Mouse (Mus musculus): ENCODE results near the gene Nav2.

Nav2 gene

DNA sequence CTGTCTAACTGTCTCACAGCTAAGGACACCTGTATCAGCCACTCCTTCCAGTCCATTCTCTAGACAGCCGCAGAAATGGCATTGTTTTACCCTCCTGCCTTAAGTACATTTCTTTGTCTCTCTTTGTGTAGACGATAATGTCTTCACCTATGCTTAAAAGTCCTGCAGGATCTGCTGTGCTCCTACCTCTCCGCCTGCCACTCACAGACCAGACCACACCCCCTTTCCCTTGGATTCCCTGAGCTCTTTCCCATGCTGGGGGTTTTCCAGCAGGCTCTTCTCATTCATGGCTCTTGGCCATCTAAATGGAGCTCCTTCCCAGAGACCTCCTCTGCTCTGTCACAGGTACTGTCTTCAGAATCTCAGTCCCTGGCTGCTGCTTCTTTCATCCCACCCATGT is 408.1 kb downstream of the Nav2 start:
- in situ Hi-C loops (cut with MseI, MboI), result no loop called here

- in situ Hi-C loops (cut with MseI, MboI), result no loop called here
These were observed 409.8 kb downstream of the Nav2 start for GRCm38 (mm10) chr7:49318183-49318897.

- in situ Hi-C loops (cut with MseI, MboI), result no loop called here
These were observed 410.4 kb downstream of the Nav2 start for GRCm38 (mm10) chr7:49318898-49319293.

DNA sequence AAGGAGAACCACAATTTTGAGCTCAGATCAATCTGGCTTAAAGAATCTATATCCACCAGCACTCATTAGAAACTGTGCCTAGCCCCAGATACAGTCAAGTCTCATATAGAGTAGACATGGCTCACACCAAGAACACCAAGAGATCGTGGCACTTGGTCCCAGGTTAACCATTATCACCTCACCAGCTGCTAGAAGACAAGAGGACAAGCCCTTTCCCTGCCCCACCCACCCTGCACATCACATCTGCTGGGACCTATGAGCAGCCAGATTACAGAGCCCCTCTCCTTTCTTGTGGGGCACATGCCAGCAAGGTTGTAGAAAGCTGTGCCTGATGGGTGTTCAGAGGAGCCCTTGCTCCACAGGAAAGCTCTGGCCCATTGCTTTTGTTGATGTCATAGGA is 411.5 kb downstream of the Nav2 start:
- in situ Hi-C loops (cut with MseI, MboI), result no loop called here

DNA sequence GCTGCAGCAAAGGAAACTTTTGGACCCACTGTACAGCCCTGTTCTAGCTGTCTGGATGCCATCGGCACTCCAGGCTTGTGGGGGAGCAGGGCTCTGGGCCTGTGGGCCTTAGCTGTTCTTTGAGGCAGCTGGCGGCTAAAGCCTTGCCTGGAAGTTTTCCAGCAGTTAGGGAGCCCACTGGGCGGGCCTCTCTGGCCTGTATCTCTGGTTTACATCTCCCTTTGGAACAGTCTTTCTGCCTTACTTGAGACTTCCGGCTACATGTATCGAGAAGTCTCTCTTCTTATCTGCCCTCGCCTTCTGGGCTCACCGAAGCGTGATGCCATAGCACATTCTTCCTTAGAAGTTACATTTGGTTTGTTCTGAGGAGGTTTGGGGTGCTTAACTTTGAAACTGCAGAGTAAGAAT is 412.6 kb downstream of the Nav2 start:
- in situ Hi-C loops (cut with MseI, MboI), result no loop called here

- in situ Hi-C loops (cut with MseI, MboI), result no loop called here
These were observed 413.7 kb downstream of the Nav2 start for GRCm38 (mm10) chr7:49322179-49322578.

DNA sequence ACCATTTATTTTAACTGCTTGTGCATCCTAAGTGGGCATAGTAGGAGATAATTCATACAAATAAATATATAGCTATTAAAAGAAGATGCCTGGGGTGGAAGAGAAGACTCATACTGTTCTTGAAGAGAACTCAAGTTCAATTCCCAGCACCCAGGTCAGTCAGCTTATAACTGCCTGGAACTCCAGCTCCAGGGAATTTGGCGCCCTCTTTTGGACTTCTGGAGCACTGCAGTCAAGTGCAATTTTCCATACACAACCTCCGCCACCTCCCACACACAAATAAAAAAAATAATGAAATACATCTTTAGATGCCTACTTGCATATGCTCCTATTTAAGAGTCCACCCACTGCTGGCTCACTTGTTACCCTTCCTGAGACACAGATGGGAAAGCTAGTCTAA is 416.1 kb downstream of the Nav2 start:
- in situ Hi-C loops (cut with MseI, MboI), result no loop called here

GRCm38 (mm10) chr7:49326136-49326722 is 417.7 kb downstream of the Nav2 start:
- in situ Hi-C loops (cut with MseI, MboI), result no loop called here

DNA sequence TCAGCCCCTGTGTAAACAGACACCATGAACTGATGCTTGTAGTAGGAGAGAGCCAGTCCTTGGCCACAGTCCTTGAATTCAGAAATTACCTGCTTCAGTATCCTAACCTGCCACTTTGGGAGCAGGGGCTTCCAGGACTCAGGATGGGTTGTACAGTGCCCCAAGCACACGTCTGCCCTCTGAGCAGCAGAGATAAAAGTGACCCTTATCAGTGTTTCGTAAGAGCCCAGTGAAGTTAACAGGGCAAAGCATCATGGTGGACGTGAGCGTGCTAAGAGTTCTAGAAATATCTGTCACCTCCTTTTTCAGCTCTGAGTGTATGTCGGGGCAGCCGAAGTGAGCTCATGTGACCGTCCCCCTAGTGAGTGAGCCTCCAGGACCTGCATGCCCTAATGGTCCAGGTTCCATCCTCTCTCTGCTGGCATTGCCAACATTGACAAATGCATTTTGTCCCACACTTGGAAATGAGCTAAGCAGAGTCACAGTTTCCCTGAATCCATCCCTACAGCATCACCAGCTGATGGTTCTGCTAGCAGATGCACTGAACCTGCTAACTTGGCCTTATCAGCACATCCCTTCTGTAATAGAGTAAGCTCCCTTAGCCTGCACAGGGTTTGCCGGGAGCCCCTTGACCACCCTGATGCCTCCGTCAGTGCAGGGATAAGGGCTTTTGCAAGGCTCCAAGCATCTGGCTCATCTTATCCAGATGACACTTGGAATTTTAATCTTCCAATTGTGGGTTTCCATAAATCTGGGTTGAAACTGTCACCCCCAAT is 418.6 kb downstream of the Nav2 start:
- in situ Hi-C loops (cut with MseI, MboI), result no loop called here

DNA sequence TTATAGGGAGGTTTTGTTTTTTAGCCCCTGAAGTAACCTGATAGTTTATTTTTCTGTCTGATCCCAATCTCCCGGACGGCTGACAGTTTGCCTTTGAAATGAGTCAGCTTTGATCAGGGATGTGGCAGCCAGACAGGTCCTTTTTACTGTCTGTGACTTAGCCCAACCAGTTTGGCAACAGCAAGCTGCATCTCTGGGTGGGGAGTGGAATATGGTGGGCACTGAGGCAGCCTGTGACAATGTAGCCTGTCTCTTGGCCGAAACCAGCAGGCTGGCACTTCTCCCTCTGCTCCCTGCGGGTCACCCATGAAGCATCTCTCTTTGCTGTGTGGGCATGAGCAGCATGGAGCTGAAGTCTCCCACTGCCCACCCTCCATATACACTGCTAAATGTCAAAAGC is 421.7 kb downstream of the Nav2 start:
- in situ Hi-C loops (cut with MseI, MboI), result no loop called here

DNA sequence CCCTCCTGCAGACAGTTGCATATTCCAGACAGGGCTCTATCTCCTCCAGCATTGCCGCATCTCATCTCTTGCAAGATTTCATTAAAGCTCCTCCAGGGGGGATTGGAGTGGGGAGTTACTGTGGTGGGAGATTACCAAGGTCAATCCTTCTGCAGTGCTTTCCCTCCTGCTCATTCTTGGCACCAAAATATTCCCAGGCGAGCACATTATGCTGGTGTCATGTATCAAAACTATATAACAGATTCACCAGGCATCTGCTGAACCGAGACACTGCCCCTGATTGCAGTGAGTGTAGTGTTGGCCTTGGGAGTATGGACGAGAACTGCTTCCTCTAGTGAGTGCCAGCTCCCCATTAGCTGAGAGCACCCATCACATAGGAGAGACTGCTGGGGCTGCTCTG is 423.4 kb downstream of the Nav2 start:
- in situ Hi-C loops (cut with MseI, MboI), result no loop called here

DNA sequence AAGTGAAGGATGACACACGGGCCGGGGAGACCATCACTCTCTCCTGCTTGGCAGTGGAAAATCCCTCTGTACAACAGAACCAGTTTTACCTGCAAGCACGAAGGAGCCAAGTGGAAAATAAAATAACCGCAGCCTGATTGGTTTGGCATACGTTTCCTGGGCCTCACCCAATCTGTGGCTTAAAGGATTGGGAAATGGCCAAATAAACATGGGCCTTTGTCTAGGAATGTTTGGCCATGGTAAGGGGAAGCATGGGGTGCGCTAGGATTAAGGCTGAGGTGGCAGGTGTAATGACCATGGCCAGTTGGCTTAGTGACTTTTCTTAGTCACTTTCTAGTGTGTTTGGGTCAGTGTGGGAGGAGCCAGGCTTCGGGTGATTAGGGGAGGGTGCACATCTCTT is 424.1 kb downstream of the Nav2 start:
- in situ Hi-C loops (cut with MseI, MboI), result no loop called here

GRCm38 (mm10) chr7:49334163-49334562 is 425.6 kb downstream of the Nav2 start:
- in situ Hi-C loops (cut with MseI, MboI), result no loop called here

GRCm38 (mm10) chr7:49335056-49335455 is 426.5 kb downstream of the Nav2 start:
- in situ Hi-C loops (cut with MseI, MboI), result no loop called here

DNA sequence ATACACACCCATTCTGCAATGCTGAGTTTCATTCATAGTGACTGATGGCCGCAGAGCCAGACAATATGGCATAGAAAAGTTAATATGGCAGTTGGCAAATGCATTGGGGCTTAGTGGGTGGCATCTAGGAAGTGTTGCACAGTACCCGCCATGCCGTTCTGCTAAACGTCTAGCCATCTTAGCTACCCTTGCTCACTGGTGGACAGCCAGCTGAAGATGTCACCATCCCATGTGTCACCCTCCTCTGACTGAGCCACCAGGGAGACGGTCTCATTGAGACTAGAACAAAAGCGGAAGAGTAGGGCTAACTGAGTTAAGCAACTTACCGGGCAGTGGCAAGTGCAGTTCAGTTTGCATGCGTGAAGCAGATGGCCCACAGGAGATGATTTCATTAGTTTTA is 428.2 kb downstream of the Nav2 start:
- in situ Hi-C loops (cut with MseI, MboI), result no loop called here

DNA sequence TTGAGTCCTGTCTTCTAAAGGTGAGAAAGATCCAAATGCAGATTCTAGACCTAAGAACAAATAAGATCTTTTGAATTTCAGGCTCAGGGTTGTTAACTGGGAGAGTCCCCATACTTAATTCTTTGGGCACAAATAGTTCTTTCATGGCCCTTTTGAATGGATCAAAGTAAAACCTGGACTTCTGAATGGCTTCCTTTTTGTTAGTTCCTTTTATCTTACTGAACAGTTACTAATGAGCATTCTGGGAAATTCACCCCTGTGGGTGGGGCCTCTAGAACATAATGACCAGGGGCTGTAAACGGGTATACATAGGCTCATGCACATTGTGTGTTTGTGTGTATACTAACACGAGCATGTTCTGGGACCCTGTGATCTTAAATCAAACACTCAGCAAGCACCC is 429.2 kb downstream of the Nav2 start:
- in situ Hi-C loops (cut with MseI, MboI), result no loop called here

GRCm38 (mm10) chr7:49339953-49340352 is 431.4 kb downstream of the Nav2 start:
- in situ Hi-C loops (cut with MseI, MboI), result no loop called here

GRCm38 (mm10) chr7:49341151-49341918 is 432.8 kb downstream of the Nav2 start:
- in situ Hi-C loops (cut with MseI, MboI), result no loop called here

GRCm38 (mm10) chr7:49341919-49342529 is 433.5 kb downstream of the Nav2 start:
- in situ Hi-C loops (cut with MseI, MboI), result no loop called here

DNA sequence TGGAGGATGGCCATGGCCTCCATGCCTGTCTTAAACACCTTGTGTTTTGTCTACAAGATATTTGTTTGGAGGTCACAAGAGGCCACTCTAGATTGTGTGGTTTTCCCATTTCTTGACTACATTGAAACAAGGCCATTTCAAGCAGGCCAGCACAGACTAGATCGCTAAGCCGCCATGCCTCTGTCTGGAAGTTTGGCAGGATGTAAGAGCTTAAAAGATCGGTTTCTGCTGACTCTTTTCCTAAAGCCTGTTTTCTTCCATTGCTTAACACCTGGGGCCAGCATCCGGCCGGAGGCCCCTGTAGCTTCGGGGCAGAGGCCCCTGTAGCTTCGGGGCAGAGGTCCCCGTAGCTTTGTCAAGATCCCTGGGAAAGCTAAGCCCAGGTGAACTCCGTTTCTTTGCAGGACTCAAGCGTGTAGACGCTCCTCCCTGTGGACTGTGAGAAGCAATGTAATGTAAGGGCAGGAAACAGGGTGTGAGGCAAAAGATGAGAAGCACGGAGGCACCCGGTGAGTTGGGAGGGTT is 434.1 kb downstream of the Nav2 start:
- in situ Hi-C loops (cut with MseI, MboI), result no loop called here

DNA sequence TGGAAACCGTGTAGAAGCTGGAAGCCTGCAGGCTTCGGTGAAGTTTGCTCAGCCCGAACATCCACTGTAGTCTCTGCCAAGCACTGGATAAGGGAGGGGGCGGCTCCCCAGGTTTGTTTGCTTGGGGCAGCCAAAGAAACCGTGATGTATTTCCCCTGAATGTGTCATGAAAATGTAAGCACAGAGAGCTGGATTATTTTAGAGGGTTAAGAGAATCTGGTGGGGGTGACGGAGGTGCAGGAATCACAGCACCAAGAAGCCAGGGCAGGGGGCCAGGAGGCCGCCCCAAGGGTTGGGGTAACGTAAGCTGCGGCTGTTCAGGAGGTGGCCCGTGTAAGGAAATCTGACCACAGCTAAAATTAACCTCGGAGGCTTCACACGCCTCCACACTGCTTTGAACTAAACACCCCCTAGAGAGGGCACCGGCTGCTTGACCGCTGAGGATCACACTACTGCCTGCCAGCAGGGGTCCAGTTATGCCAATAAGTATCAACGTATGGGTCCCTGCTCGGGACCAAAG is 434.6 kb downstream of the Nav2 start:
- in situ Hi-C loops (cut with MseI, MboI), result no loop called here

Measured in mouse trophoblast stem cell (cell line).